Mouse (Mus musculus): ENCODE results near the gene Ttll5.

Ttll5 gene

GRCm38 (mm10) chr12:85824438-85825264, at the start of gene Ttll5, which contains the start of gene Erg28:
Gene Ttll5, plus strand, starts transcription at chr12:85824659.
Gene Erg28, minus strand, starts transcription at chr12:85824550.
- DNase-seq: peak; percentile 93 to 97

GRCm38 (mm10) chr12:85778962-85779361, 45.5 kb upstream of the Ttll5 start:
- no peak for DNase-seq

GRCm38 (mm10) chr12:85779707-85780106, 44.8 kb upstream of the Ttll5 start:
- DNase-seq: no peak

GRCm38 (mm10) chr12:85781606-85782005, 42.9 kb upstream of the Ttll5 start:
- no peak for DNase-seq

GRCm38 (mm10) chr12:85784916-85785815, 39.3 kb upstream of the Ttll5 start:
- DNase-seq: peak; percentile 47 to 76

- no peak for DNase-seq
Measured at GRCm38 (mm10) chr12:85792158-85792557, 32.3 kb upstream of the Ttll5 start.

GRCm38 (mm10) chr12:85792821-85793346, 31.6 kb upstream of the Ttll5 start:
- peak; percentile 45 to 46 for DNase-seq

- no peak for DNase-seq
Measured at GRCm38 (mm10) chr12:85794094-85794493, 30.4 kb upstream of the Ttll5 start.

- DNase-seq: no peak
Measured at GRCm38 (mm10) chr12:85795551-85795950, 28.9 kb upstream of the Ttll5 start.

- DNase-seq: peak in 1 of 2 experiments; percentile 38
Measured at GRCm38 (mm10) chr12:85800031-85800430, 24.4 kb upstream of the Ttll5 start.

- no peak for DNase-seq
Measured at GRCm38 (mm10) chr12:85809726-85810125, 14.7 kb upstream of the Ttll5 start.

GRCm38 (mm10) chr12:85810959-85811358, 13.5 kb upstream of the Ttll5 start:
- no peak for DNase-seq

- DNase-seq: no peak
Measured at GRCm38 (mm10) chr12:85811676-85812075, 12.8 kb upstream of the Ttll5 start.

GRCm38 (mm10) chr12:85813599-85813998, 10.9 kb upstream of the Ttll5 start:
- DNase-seq: peak; percentile 67 to 87

- DNase-seq: peak; percentile 23 to 46
Measured at GRCm38 (mm10) chr12:85822051-85822450, 2.4 kb upstream of the Ttll5 start.

- no peak for DNase-seq
Measured at GRCm38 (mm10) chr12:85825361-85825760, 902 bp downstream of the Ttll5 start.

GRCm38 (mm10) chr12:85825822-85826221, 1.4 kb downstream of the Ttll5 start:
- no peak for DNase-seq

GRCm38 (mm10) chr12:85828856-85829255, 4.4 kb downstream of the Ttll5 start:
- DNase-seq: no peak

GRCm38 (mm10) chr12:85829866-85830265, 5.4 kb downstream of the Ttll5 start:
- DNase-seq: no peak

GRCm38 (mm10) chr12:85830691-85831090, 6.2 kb downstream of the Ttll5 start:
- peak in 1 of 2 experiments; percentile 36 for DNase-seq

- no peak for DNase-seq
Measured at GRCm38 (mm10) chr12:85834543-85834942, 10.1 kb downstream of the Ttll5 start.

GRCm38 (mm10) chr12:85837765-85838164, 13.3 kb downstream of the Ttll5 start:
- DNase-seq: no peak

GRCm38 (mm10) chr12:85839371-85840000, 15.0 kb downstream of the Ttll5 start:
- DNase-seq: no peak
